Mouse (Mus musculus) intestine, embryonic 16.5 days (tissue): ENCODE measurements around the gene Dus1l. TPM values are rescaled to one million over a fixed set of nuclear protein-coding genes. Genes with fewer than 3 reads are reported as not detected.

Source experiments
- ATAC-seq: fragments of 200-750 bp; cut with Nextera tagmentation; 2 replicates; pipeline ENCODE4 v1.8.0; 2017; ENCODE audit warnings: moderate TSS enrichment, moderate library complexity
- H3K27ac ChIP-seq: fragments of 300-500 bp; sonication (generic); 2 replicates; pipeline ENCODE4 v1.5.1; 2014; ENCODE audit warnings: mild to moderate bottlenecking, low read length
- H3K27me3 ChIP-seq: fragments of 300-500 bp; sonication (generic); replicated peaks from 2 replicates; pipeline ENCODE4 v1.6.1; 2014; ENCODE audit warnings: low read length, control low read depth, mixed read lengths; ENCODE audit not compliant: control insufficient read depth, insufficient read depth
- H3K36me3 ChIP-seq: fragments of 300-500 bp; sonication (generic); 2 replicates; pipeline ENCODE4 v1.6.1; 2014; ENCODE audit warnings: low read length, control low read depth; ENCODE audit not compliant: control insufficient read depth, insufficient read depth
- H3K4me1 ChIP-seq: fragments of 300-500 bp; sonication (generic); 2 replicates; pipeline ENCODE4 v1.6.1; 2014; ENCODE audit warnings: low read length, control low read depth, mixed read lengths; ENCODE audit not compliant: control insufficient read depth, insufficient read depth
- H3K4me2 ChIP-seq: fragments of 300-500 bp; sonication (generic); 2 replicates; pipeline ENCODE4 v1.6.1; 2014; ENCODE audit warnings: low read depth, low read length, control low read depth
- H3K4me3 ChIP-seq: fragments of 300-500 bp; sonication (generic); 2 replicates; pipeline ENCODE4 v1.5.1; 2014; ENCODE audit warnings: mild to moderate bottlenecking, low read length
- H3K9ac ChIP-seq: fragments of 300-500 bp; sonication (generic); 2 replicates; pipeline ENCODE4 v1.6.1; 2014; ENCODE audit warnings: low read depth, low read length
- H3K9me3 ChIP-seq: fragments of 300-500 bp; sonication (generic); 2 replicates; pipeline ENCODE4 v1.6.1; 2016; ENCODE audit warnings: low read length, control low read depth; ENCODE audit not compliant: control insufficient read depth
- WGBS: fragments of 180-500 bp; shearing (Covaris S2); extraction: QIAGEN DNeasy Blood & Tissue Kit; methylation state at CpG from one replicate; pipeline ENCODE4 v1.1.7; 2014; 5-methylcytosine and 5-hydroxymethylcytosine counted together
- polyA plus RNA-seq: library from polyadenylated mRNA; unstranded; fragments of >200 nt; fragmentation: Nextera tagmentation; extraction: Ambion mirVana; gene quantifications from 2 replicates; pipeline ENCODE4 v1.2.1, GENCODE M21; 2015

Gene Dus1l
- polyA plus RNA-seq, 1 experiment from 2014 or later = 82.0 TPM

DNA sequence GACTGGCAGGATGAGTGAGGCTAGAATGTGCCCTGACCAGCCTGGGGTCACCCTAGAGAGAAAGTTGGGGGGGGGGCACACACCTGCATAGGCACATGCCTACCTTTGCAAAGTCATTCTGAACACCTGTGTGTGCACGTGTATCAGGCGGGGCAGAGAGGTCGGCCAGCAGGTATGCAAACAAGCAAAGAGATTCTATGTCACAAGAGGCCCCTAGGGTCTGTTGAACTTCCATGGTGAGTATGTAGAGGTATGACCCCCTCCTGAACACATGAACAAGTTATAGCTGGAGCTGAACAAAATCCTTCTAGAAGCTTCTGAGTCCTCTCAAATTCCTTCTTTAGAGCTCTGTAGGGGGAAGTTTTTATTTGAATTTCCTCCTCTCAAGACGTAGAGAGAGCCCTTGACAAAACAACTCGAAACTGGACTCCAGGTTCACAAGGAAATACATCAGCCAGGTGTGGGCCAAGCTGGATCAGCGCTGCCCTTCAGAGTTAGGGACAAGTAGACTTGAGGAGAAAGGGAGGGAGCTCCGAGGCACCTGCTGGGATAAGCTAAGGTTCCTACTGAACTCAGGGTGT, 52.0 kb downstream of the Dus1l start:
- Histone ChIP-seq H3K4me1 (0 out of 2 replicates have a peak, but pooled peaks cover 2% of the 10 kb centered on the region), H3K9me3 (no peaks in the 10 kb centered on the region), H3K4me3 (no peak overlapping the region), H3K27me3 (no peaks in the 10 kb centered on the region), H3K9ac (0 out of 2 replicates have a peak overlapping the region, but pooled peaks have one; percentile 11), H3K36me3 (no peaks in the 10 kb centered on the region), H3K4me2 (no peak overlapping the region), H3K27ac (no peak overlapping the region)
- WGBS = 65% methylated on average over 7 of the region's 7 CpGs
- no peak for ATAC-seq

DNA sequence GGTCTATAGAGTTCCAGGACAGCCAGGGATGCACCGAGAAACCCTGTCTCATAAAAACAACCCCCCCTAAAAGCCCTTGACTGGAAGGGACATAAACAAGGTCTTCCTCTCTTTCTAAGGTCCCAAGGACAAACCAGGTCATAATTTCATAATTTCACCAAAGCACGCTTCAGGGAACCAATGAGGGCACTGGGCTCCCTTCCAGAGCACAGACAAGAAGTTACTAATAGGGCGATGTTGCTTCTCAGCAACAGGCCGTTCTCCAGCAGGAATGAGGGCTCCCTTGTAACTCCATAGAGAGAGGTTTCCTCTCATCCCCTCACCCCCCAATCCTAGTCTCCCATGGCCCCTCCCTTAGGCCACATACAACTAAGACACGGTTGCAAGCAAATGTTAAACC, 55.2 kb downstream of the Dus1l start:
- H3K4me1 ChIP-seq = 0 out of 2 replicates have a peak, but pooled peaks cover 2% of the 10 kb centered on the region
- 86% methylated on average over 5 of the region's 5 CpGs for WGBS
- no peak overlapping the region for H3K9ac ChIP-seq
- H3K27me3 ChIP-seq = no peaks in the 10 kb centered on the region
- no peak overlapping the region for H3K4me2 ChIP-seq
- no peak overlapping the region for H3K4me3 ChIP-seq
- no peak overlapping the region for H3K27ac ChIP-seq
- no peak for ATAC-seq
- H3K9me3 ChIP-seq = no peaks in the 10 kb centered on the region
- no peaks in the 10 kb centered on the region for H3K36me3 ChIP-seq

Other genes with a start within 250 kb of the Dus1l start
- gene Mcrip1, start 246.7 kb downstream of the Dus1l start, polyA plus RNA-seq = 119 and 129 TPM in 2 replicates
- 0.37 TPM in 1 of 2 replicates, not detected in the other for gene Ppp1r27, start 245.3 kb downstream of the Dus1l start, polyA plus RNA-seq
- 1,365 and 1,538 TPM in 2 replicates for gene P4hb, start 223.2 kb downstream of the Dus1l start, polyA plus RNA-seq
- 626 and 641 TPM in 2 replicates for gene Arhgdia, start 214.8 kb downstream of the Dus1l start, polyA plus RNA-seq
- 19.6 and 86.6 TPM in 2 replicates for gene Alyref, start 198.0 kb downstream of the Dus1l start, polyA plus RNA-seq
- 164 and 171 TPM in 2 replicates for gene Anapc11, start 198.0 kb downstream of the Dus1l start, polyA plus RNA-seq
- gene Npb, start 187.9 kb downstream of the Dus1l start, polyA plus RNA-seq = 2.7 and 3.8 TPM in 2 replicates
- gene Pcyt2, start 178.5 kb downstream of the Dus1l start, polyA plus RNA-seq = 393 and 441 TPM in 2 replicates
- 47.7 and 52.9 TPM in 2 replicates for gene Sirt7, start 171.2 kb downstream of the Dus1l start, polyA plus RNA-seq
- gene Mafg, start 162.8 kb downstream of the Dus1l start, polyA plus RNA-seq = 16.3 and 16.9 TPM in 2 replicates
- gene Pycr1, start 152.6 kb downstream of the Dus1l start, polyA plus RNA-seq = 24.8 and 26.6 TPM in 2 replicates
- gene Myadml2, start 148.2 kb downstream of the Dus1l start, polyA plus RNA-seq = 0.26 TPM in 1 of 2 replicates, not detected in the other
- 0.54 and 1.0 TPM in 2 replicates for gene Notum, start 135.2 kb downstream of the Dus1l start, polyA plus RNA-seq
- gene Aspscr1, start 123.4 kb downstream of the Dus1l start, polyA plus RNA-seq = 108 and 111 TPM in 2 replicates
- 159 and 174 TPM in 2 replicates for gene Cenpx, start 82.7 kb downstream of the Dus1l start, polyA plus RNA-seq
- 43.0 and 44.4 TPM in 2 replicates for gene Lrrc45, start 82.5 kb downstream of the Dus1l start, polyA plus RNA-seq
- gene Rac3, start 74.9 kb downstream of the Dus1l start, polyA plus RNA-seq = 30.4 and 31.2 TPM in 2 replicates
- 56.0 and 65.0 TPM in 2 replicates for gene Dcxr, start 69.1 kb downstream of the Dus1l start, polyA plus RNA-seq
- 1.7 and 2.3 TPM in 2 replicates for gene Cbr2, start 64.3 kb downstream of the Dus1l start, polyA plus RNA-seq
- 5.9 and 7.6 TPM in 2 replicates for gene Hmga1b, start 33.6 kb downstream of the Dus1l start, polyA plus RNA-seq
- gene Rfng, start 12.2 kb downstream of the Dus1l start, polyA plus RNA-seq = 40.6 and 40.7 TPM in 2 replicates
- gene Gps1, start 12.1 kb downstream of the Dus1l start, polyA plus RNA-seq = 164 and 179 TPM in 2 replicates
- gene Fasn, start 28.1 kb upstream of the Dus1l start, polyA plus RNA-seq = 42.0 and 47.6 TPM in 2 replicates
- 3.6 and 4.3 TPM in 2 replicates for gene Ccdc57, start 136.5 kb upstream of the Dus1l start, polyA plus RNA-seq
- gene Slc16a3, start 152.1 kb upstream of the Dus1l start, polyA plus RNA-seq = 83.8 and 92.6 TPM in 2 replicates
- 93.9 and 97.7 TPM in 2 replicates for gene Csnk1d, start 194.9 kb upstream of the Dus1l start, polyA plus RNA-seq
- gene Cd7, start 243.0 kb upstream of the Dus1l start, polyA plus RNA-seq = 6.7 and 7.9 TPM in 2 replicates